Mouse (Mus musculus): ENCODE measurements around the gene Ak2. TPM values are rescaled to one million over a fixed set of nuclear protein-coding genes. Genes with fewer than 3 reads are reported as not detected.

Gene Ak2
- polyA plus RNA-seq, 1 experiment from 2014 or later = 139 TPM

- Histone ChIP-seq H3K36me3 (ENCODE audit: control insufficient read depth, insufficient read depth, low read length) (no peaks in the 10 kb centered on the region), H3K4me2 (peak overlapping the region; percentile 96), H3K27ac (ENCODE audit: low read depth, low read length) (no peak overlapping the region), H3K27me3 (ENCODE audit: control insufficient read depth, insufficient read depth, low read length) (no peaks in the 10 kb centered on the region), H3K9me3 (replicated peaks; ENCODE audit: control insufficient read depth, low read length) (no peaks in the 10 kb centered on the region), H3K4me1 (ENCODE audit: control insufficient read depth, insufficient read depth, low read length) (peaks cover 8% of the 10 kb centered on the region), H3K4me3 (ENCODE audit: low read depth, low read length) (no peak overlapping the region), H3K9ac (ENCODE audit: low read depth, low read length) (no peak overlapping the region)
- ATAC-seq (replicated peaks; ENCODE audit: insufficient number of reproducible peaks, low FRiP score, low TSS enrichment) = no peak
- WGBS (ENCODE audit: insufficient replicate concordance) = 40% methylated on average over 4 of the region's 4 CpGs
Measured at GRCm38 (mm10) chr4:129059922-129060321, 68.2 kb downstream of the Ak2 start.

Other genes with a start within 250 kb of the Ak2 start
- gene A3galt2, start 236.6 kb upstream of the Ak2 start, polyA plus RNA-seq (2014; fragmentation: Nextera tagmentation; extraction: Ambion mirVana) = 0.11 and 0.20 TPM in 2 replicates
- gene Zfp362, start 185.9 kb upstream of the Ak2 start, polyA plus RNA-seq (2014; fragmentation: Nextera tagmentation; extraction: Ambion mirVana) = 21.0 and 21.3 TPM in 2 replicates
- gene Trim62, start 108.4 kb upstream of the Ak2 start, polyA plus RNA-seq (2014; fragmentation: Nextera tagmentation; extraction: Ambion mirVana) = 4.4 and 6.2 TPM in 2 replicates
- 4.1 and 4.6 TPM in 2 replicates for gene Azin2, start 29.5 kb upstream of the Ak2 start, polyA plus RNA-seq (2014; fragmentation: Nextera tagmentation; extraction: Ambion mirVana)
- gene Rnf19b, start 66.3 kb downstream of the Ak2 start, polyA plus RNA-seq (2014; fragmentation: Nextera tagmentation; extraction: Ambion mirVana) = 5.8 and 7.1 TPM in 2 replicates
- gene Tmem54, start 113.6 kb downstream of the Ak2 start, polyA plus RNA-seq (2014; fragmentation: Nextera tagmentation; extraction: Ambion mirVana) = 0.30 and 0.66 TPM in 2 replicates
- 1.7 and 2.3 TPM in 2 replicates for gene Hpca, start 130.1 kb downstream of the Ak2 start, polyA plus RNA-seq (2014; fragmentation: Nextera tagmentation; extraction: Ambion mirVana)
- 5.3 and 5.4 TPM in 2 replicates for gene Fndc5, start 145.0 kb downstream of the Ak2 start, polyA plus RNA-seq (2014; fragmentation: Nextera tagmentation; extraction: Ambion mirVana)
- gene S100pbp, start 197.8 kb downstream of the Ak2 start, polyA plus RNA-seq (2014; fragmentation: Nextera tagmentation; extraction: Ambion mirVana) = 18.6 and 18.7 TPM in 2 replicates
- 54.9 and 55.4 TPM in 2 replicates for gene Yars, start 197.8 kb downstream of the Ak2 start, polyA plus RNA-seq (2014; fragmentation: Nextera tagmentation; extraction: Ambion mirVana)

Measured in heart, embryonic 11.5 days (tissue).